Mouse (Mus musculus): ENCODE results near the gene Hist1h2an. TPM values are rescaled to one million over a fixed set of nuclear protein-coding genes. Genes with fewer than 3 reads are reported as not detected.

Hist1h2an gene
- total RNA-seq, 2 experiments from 2014 or later: 1.2 to 860 TPM

DNA sequence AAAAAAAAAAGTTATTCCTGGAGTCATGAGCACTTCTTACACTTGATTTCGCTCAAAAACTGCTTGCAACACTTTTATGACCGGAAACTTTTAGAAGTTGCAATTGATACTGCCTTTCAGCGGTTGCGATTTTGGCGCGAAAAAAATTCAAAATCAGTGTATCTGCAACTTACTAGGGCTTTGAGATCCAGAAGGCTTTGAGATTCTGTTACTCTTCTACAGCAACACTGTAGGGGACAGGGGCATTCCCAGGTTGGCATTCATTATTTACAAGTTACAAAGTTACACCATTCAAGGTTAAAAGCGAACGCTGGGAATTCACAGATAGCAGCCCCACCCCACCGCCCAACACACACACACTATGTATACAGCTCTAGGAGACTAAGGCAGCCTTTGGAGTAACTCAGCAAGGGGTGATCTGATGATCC lies 3.3 kb downstream of the Hist1h2an start:
- ATAC-seq (replicated peaks; ENCODE audit: poor library complexity): no peak

GRCm38 (mm10) chr13:21783255-21783617 lies 3.8 kb downstream of the Hist1h2an start, which contains the start of gene Hist1h3i:
Gene Hist1h3i (minus strand): TSS chr13:21783370.
- peak; percentile 23 for ATAC-seq (replicated peaks; ENCODE audit: poor library complexity)

DNA sequence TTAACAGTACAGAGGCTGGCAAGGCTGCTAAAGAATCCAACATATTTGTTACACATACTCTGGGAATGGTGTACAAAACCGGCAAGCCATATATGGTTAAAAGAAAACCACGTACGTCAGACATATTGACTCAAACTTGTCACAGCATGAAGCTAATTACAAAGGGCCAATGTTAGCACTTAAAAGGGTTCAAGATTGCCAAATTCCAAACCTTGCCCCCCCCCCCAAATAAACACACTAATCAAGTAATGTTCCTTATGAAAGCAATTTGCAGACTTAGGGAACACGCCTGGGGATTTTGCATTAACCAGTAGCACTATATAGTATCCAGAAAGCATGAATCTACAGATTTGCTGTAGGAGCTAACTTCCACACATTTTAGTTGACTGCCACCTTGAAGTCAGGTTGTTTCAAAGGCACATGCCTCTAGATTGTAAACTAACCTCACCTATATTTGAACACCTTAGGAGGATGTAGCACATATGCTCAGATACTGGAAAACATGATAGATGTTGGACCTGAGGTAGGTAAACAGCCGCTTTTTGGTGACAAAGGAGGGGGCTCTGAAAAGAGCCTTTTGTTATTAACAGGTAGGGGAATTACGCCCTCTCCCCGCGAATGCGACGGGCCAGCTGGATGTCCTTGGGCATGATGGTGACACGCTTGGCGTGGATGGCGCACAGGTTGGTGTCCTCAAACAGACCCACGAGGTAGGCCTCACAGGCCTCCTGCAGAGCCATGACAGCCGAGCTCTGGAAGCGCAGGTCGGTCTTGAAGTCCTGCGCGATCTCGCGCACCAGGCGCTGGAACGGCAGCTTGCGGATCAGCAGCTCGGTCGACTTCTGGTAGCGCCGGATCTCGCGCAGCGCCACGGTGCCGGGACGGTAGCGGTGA lies 4.4 kb downstream of the Hist1h2an start:
- ATAC-seq (replicated peaks; ENCODE audit: poor library complexity): peak; percentile 1; the same call in 1 of the 2 replicates

DNA sequence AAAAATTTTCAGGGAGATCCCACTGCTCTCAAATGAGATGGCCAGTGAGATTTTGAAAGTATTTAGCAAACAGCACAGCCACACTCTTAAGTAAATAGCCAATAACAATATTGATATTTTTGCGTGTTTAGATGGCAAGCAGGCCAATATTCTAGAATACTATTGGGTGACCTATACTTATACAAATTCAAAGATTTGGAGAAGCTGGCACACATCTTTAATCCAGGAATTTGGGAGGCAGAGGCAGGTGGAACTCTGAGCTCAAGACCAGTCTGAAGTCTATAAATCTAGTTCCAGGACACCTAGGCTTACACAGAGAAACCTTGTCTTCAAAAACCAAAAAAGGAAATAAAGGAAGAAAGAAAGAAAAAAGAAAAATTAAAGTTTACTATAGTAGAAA lies 5.4 kb downstream of the Hist1h2an start:
- ATAC-seq (replicated peaks; ENCODE audit: poor library complexity): no peak

GRCm38 (mm10) chr13:21781021-21781555 lies 5.9 kb downstream of the Hist1h2an start:
- ATAC-seq (replicated peaks; ENCODE audit: poor library complexity): no peak

DNA sequence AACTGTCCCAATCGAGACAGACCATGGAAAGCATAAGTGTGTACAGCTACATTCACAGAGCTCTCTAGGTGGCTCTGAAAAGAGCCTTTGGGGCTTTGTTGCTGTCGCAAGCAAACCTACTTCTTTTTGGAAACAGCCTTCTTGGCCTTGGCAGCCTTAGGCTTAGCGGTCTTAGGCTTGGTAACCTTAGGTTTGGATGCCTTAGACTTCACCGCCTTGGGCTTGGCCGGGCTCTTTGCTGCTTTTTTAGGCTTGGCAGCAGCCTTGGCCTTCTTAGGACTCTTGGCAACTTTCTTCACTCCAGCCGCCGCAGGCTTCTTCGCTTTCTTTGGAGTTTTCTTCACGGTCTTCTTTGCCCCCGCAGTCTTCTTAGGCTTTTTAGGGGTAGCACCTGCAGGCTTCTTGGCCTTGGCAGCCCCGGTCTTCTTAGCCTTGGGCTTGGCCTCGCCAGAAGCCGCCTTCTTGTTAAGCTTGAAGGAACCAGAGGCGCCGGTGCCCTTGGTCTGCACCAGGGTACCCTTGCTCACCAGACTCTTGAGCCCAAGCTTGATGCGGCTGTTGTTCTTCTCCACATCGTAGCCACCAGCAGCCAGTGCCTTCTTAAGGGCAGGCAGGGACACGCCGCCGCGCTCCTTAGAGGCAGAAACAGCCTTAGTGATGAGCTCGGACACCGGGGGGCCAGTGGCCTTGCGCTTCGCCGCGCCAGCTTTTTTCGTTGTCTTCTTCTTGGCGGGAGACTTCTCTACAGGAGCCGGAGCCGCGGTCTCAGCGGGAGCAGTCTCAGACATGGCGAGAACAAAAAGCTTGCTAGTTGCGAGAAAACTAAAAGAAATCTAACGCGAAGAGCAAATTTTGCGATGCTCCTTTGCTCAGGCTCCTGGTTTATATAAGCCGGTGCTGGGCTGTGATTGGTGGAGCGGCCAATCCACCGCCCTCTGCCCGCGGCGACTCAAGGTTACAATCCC lies 7.0 kb downstream of the Hist1h2an start, which contains the start of gene Hist1h1b:
Hist1h1b (minus strand) TSS at position 859 of the 965 bp plus-strand sequence.
- ATAC-seq (replicated peaks; ENCODE audit: poor library complexity): peak; percentile 56

DNA sequence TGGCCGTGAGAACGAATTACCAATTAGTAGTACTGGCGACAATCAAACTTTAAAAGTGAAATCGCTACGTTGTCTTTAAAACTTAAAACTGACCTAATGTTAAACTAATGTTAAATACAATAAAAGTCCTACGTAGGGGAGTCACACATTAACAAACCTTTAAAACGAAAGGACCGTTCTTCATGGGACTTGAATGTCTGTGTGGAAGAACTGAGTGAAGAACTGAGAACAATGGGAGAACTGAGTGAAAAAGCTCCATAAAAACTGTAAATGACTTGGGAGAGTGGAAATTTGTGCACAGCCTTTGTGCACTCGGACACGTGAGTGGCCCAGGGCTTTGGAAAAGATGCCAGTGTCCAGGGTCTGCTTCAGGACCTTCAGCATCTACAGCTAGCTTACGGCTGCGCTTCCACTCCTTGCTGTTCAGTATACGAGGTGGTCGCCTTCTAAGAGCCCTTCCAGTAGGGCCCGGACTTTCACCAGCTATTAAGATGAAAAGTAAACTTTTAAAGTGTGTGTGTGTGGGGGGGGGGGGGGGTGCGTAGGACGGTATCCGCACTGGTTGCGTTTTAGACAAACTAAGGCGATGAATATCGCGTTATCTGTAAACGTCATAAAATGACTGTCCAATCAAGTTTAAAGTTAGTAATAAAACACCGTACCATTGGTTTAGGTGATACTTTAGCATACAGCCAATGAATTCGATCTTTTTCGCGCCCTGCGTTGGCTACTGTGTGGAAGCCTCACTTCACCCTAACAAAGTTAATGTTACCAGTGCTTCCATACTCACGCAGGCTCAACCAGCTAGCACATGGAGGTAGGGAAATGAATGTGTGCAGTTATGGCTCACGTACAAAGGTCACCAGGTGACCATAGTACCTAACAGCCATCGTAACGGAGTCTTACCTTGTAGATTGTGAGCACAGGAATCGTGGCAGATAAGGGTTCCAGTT lies 7.9 kb downstream of the Hist1h2an start:
- peak; percentile 47 for ATAC-seq (replicated peaks; ENCODE audit: poor library complexity)

- ATAC-seq (replicated peaks; ENCODE audit: poor library complexity): no peak
These were observed 31.3 kb downstream of the Hist1h2an start for GRCm38 (mm10) chr13:21755707-21756106.

DNA sequence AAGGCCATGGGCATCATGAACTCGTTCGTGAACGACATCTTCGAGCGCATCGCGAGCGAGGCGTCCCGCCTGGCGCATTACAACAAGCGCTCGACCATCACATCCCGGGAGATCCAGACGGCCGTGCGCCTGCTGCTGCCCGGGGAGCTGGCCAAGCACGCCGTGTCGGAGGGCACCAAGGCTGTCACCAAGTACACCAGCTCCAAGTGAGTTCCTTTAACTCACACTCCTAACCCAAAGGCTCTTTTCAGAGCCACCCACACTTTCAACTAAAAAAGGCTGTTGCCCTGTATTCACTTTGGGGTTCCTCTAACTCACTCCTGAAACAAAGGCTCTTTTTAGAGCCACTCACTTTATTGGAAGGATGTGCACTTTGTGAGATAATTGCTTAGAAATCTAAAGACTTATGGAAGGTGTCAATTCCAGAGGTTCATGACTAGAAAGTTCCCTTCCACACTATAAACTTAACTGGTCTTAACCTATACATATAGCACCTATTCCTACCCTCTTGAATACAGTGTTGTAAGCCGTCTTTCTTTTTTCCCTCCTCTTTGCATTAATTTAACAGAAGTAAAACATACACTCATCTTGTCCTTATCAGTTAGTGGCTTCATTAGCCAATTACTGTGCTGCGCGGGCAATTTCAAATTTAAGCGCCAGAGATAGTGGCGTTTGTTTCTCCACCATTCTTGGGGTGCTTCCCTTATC lies 32.6 kb downstream of the Hist1h2an start:
- peak; percentile 28 for ATAC-seq (replicated peaks; ENCODE audit: poor library complexity)

GRCm38 (mm10) chr13:21753524-21754285 lies 33.3 kb downstream of the Hist1h2an start, which contains the start of the genes Hist1h2ak and Hist1h2bn:
Gene Hist1h2ak (minus strand): TSS chr13:21753827.
Gene Hist1h2bn (plus strand): TSS chr13:21754123.
- ATAC-seq (replicated peaks; ENCODE audit: poor library complexity): peak; percentile 74

DNA sequence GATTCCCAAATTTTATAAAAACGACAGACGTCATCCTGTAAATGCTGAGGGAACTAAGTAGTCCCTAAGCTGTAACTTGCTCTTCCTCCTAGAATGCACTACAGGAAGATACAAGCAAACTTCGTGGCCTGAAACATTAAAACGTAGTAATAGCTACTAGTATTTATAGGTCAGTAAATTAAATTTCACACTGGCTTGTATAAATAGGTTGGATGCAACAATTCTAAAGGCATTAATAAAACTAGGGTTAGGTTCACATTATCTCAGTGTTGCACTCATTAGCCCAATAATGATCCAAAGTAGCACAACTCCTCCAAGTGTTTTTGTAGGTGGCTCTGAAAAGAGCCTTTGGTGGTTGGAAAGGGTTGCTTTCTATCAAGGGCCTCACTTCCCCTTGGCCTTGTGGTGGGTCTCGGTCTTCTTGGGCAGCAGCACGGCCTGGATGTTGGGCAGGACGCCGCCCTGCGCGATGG lies 33.9 kb downstream of the Hist1h2an start:
- ATAC-seq (replicated peaks; ENCODE audit: poor library complexity): peak; percentile 17

GRCm38 (mm10) chr13:21752356-21752755 lies 34.7 kb downstream of the Hist1h2an start:
- ATAC-seq (replicated peaks; ENCODE audit: poor library complexity): no peak

GRCm38 (mm10) chr13:21751827-21752226 lies 35.2 kb downstream of the Hist1h2an start:
- no peak for ATAC-seq (replicated peaks; ENCODE audit: poor library complexity)

- no peak for ATAC-seq (replicated peaks; ENCODE audit: poor library complexity)
These were observed 35.6 kb downstream of the Hist1h2an start for GRCm38 (mm10) chr13:21751417-21751816.

GRCm38 (mm10) chr13:21750159-21751017 lies 36.6 kb downstream of the Hist1h2an start, which contains the start of gene Hist1h4k:
Gene Hist1h4k (minus strand): TSS chr13:21750505.
- peak; percentile 59 for ATAC-seq (replicated peaks; ENCODE audit: poor library complexity)

- peak; percentile 13 for ATAC-seq (replicated peaks; ENCODE audit: poor library complexity)
These were observed 37.4 kb downstream of the Hist1h2an start for GRCm38 (mm10) chr13:21749387-21750158.
